Mouse (Mus musculus) olfactory bulb, adult 2 months (tissue): ENCODE data around the gene Arl4a.

Source experiments
- CTCF ChIP-seq: fragments of 200-500 bp; IDR thresholded peaks from 2 replicates; pipeline ENCODE4 v1.5.1; 2012; ENCODE audit warnings: low read depth, mild to moderate bottlenecking, low read length, moderate library complexity; ENCODE audit not compliant: insufficient read depth
- POLR2A ChIP-seq: fragments of 200-500 bp; IDR thresholded peaks from 2 replicates; pipeline ENCODE4 v1.6.1; 2012; ENCODE audit warnings: mild to moderate bottlenecking, low read depth, low read length, moderate library complexity; ENCODE audit not compliant: insufficient read depth

GRCm38 (mm10) chr12:39989136-39989535, 48.7 kb downstream of the Arl4a start:
- TF ChIP-seq CTCF (no peak), POLR2A (no peak)
